ENCODE assay signal across 31 mouse cellular contexts in the genomic region with DNA sequence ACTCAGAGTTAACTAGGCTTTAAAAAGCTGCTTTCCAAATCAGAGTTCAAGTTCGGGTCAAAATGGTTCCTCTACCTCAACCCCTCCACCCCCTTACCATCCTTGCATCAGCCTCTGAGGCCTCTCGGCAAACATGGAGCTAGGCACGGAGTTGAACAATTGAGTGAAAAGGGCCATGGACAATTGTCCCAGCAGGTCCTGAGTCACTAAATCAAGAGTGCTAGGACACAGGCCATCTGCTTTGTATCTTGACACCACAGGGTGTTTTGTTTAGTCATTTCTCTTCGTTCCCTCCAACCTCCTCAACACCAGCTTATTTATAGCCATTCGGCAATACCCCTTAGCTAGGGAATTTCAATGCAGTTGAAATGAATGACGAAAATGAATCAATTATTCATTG. TPM values are rescaled to one million over a fixed set of nuclear protein-coding genes. Genes with fewer than 3 reads are reported as not detected.
A peak's percentile ranks its signal among the peaks of the same experiment; 100 is the strongest.
DNase-seq lines count a peak whose midpoint lies in the region; ATAC-seq lines count a peak whose summit lies in the region.
"Had no signal": no experiment of that assay in that cellular context is flagged by ENCODE, and none has a peak within 500 bp of the region (broad histone marks: within the 10 kb centered on the region; RNA-seq: fewer than 3 reads in every experiment).

No protein-coding gene starts in this region.

- H3K4me2 ChIP-seq in neural tube, embryonic 15.5 days = no peak overlapping the region
- H3K4me2 ChIP-seq in hindbrain, embryonic 12.5 days (replicated peaks) = no peak overlapping the region
- no peak overlapping the region for H3K4me2 ChIP-seq in intestine, embryonic 15.5 days (replicated peaks)
- H3K4me2 ChIP-seq: embryonic facial prominence, embryonic 13.5 days; heart, embryonic 12.5 days; hindbrain, embryonic 14.5 days; limb, embryonic 12.5 days; liver, embryonic 11.5 days; lung, embryonic 15.5 days; midbrain, embryonic 11.5 days; neural tube, embryonic 13.5 days had no signal

- no peak overlapping the region for H3K4me3 ChIP-seq in neural tube, embryonic 15.5 days (replicated peaks)
- no peak overlapping the region for H3K4me3 ChIP-seq in hindbrain, embryonic 12.5 days
- H3K4me3 ChIP-seq in intestine, embryonic 15.5 days (replicated peaks) = no peak overlapping the region
- H3K4me3 ChIP-seq: embryonic facial prominence, embryonic 13.5 days; forebrain, embryonic 10.5 days; heart, adult 2 months; heart, embryonic 12.5 days; layer of hippocampus, adult 2 months; left cerebral cortex, adult 2 months; limb, embryonic 12.5 days; lung, embryonic 15.5 days; neural tube, embryonic 13.5 days had no signal

- peak; percentile 18 for DNase-seq in neural tube, embryonic 10.5 days (ENCODE audit: extremely low spot score, low spot score)
- DNase-seq in cerebellum, adult 8-10 months = peak; percentile 54
- DNase-seq in embryo, embryonic 10.5 days (ENCODE audit: low spot score) = peak; percentile 50
- no peak for DNase-seq in kidney, adult 18-20 months
- DNase-seq: adrenal gland, adult 8-10 months; B cell, adult 2 months; forebrain, postnatal 0 days; heart, adult 2 months; heart, postnatal 4 days; kidney, adult 2 months; kidney, postnatal 36 days; right cerebral cortex, postnatal 14 days; thymus, postnatal 14 days had no signal

- H3K27ac ChIP-seq in neural tube, embryonic 15.5 days (replicated peaks) = no peak overlapping the region
- no peak overlapping the region for H3K27ac ChIP-seq in hindbrain, embryonic 12.5 days
- H3K27ac ChIP-seq in intestine, embryonic 15.5 days = no peak overlapping the region
- H3K27ac ChIP-seq: embryonic facial prominence, embryonic 13.5 days; forebrain, embryonic 10.5 days; heart, adult 2 months; hindbrain, embryonic 14.5 days; layer of hippocampus, adult 2 months; left cerebral cortex, adult 2 months; limb, embryonic 12.5 days; lung, embryonic 15.5 days; neural tube, embryonic 13.5 days had no signal

- H3K36me3 ChIP-seq in neural tube, embryonic 15.5 days = no peaks in the 10 kb centered on the region
- H3K36me3 ChIP-seq in hindbrain, embryonic 12.5 days = no peaks in the 10 kb centered on the region
- no peaks in the 10 kb centered on the region for H3K36me3 ChIP-seq in intestine, embryonic 15.5 days
- H3K36me3 ChIP-seq: embryonic facial prominence, embryonic 13.5 days; forebrain, embryonic 10.5 days; G1E; heart, embryonic 12.5 days; limb, embryonic 12.5 days; lung, embryonic 15.5 days; neural tube, embryonic 13.5 days had no signal

- peaks cover 6% of the 10 kb centered on the region for H3K27me3 ChIP-seq in neural tube, embryonic 15.5 days (replicated peaks)
- peaks cover 6% of the 10 kb centered on the region for H3K27me3 ChIP-seq in hindbrain, embryonic 12.5 days
- no peaks in the 10 kb centered on the region for H3K27me3 ChIP-seq in intestine, embryonic 15.5 days (replicated peaks)
- H3K27me3 ChIP-seq: CH12.LX; heart, embryonic 12.5 days had no signal

- no peak for ATAC-seq in neural tube, embryonic 15.5 days (ENCODE audit: low FRiP score)
- no peak for ATAC-seq in hindbrain, embryonic 12.5 days (ENCODE audit: low FRiP score)
- ATAC-seq in intestine, embryonic 15.5 days = no peak
- ATAC-seq: forebrain, postnatal 0 days; inflammation-experienced regulatory T-cells, adult 6 months; midbrain, embryonic 16.5 days had no signal

- no peak overlapping the region for H3K9ac ChIP-seq in neural tube, embryonic 15.5 days (replicated peaks)
- no peak overlapping the region for H3K9ac ChIP-seq in hindbrain, embryonic 12.5 days
- H3K9ac ChIP-seq in intestine, embryonic 15.5 days = no peak overlapping the region
- H3K9ac ChIP-seq: embryonic facial prominence, embryonic 13.5 days; forebrain, postnatal 0 days; heart, embryonic 12.5 days; hindbrain, embryonic 14.5 days; limb, embryonic 12.5 days; lung, embryonic 15.5 days; neural tube, embryonic 13.5 days had no signal

- WGBS in neural tube, embryonic 15.5 days = 24% methylated on average over 6 of the region's 6 CpGs
- WGBS in hindbrain, embryonic 12.5 days = 46% methylated on average over 6 of the region's 6 CpGs
- WGBS in intestine, embryonic 15.5 days = 79% methylated on average over 6 of the region's 6 CpGs

- H3K9me3 ChIP-seq in neural tube, embryonic 15.5 days (replicated peaks) = no peaks in the 10 kb centered on the region
- H3K9me3 ChIP-seq in hindbrain, embryonic 12.5 days (replicated peaks) = no peaks in the 10 kb centered on the region
- H3K9me3 ChIP-seq in intestine, embryonic 15.5 days = no peaks in the 10 kb centered on the region
- H3K9me3 ChIP-seq: embryonic facial prominence, embryonic 13.5 days; forebrain, embryonic 10.5 days; G1E; heart, embryonic 12.5 days; limb, embryonic 12.5 days; lung, embryonic 15.5 days; neural tube, embryonic 13.5 days had no signal

- peaks cover 10% of the 10 kb centered on the region for H3K4me1 ChIP-seq in neural tube, embryonic 15.5 days
- no peaks in the 10 kb centered on the region; the same call in 1 of the 2 replicates for H3K4me1 ChIP-seq in hindbrain, embryonic 12.5 days
- 0 out of 2 replicates have a peak, but pooled peaks cover 9% of the 10 kb centered on the region for H3K4me1 ChIP-seq in intestine, embryonic 15.5 days (replicated peaks)

RNA-seq across cellular contexts. Expression of gene Jarid2, which starts 59.5 kb away (rescaled TPM):
- polyA plus RNA-seq in neural tube, embryonic 15.5 days (2015; fragmentation: Nextera tagmentation; extraction: Ambion mirVana) = 31.1 and 31.7 TPM in 2 replicates
- 84.6 and 92.4 TPM in 2 replicates for polyA plus RNA-seq in hindbrain, embryonic 12.5 days (2016; fragmentation: Nextera tagmentation; extraction: Ambion mirVana)
- 23.1 and 24.8 TPM in 2 replicates for polyA plus RNA-seq in intestine, embryonic 15.5 days (2015; fragmentation: Nextera tagmentation; extraction: Ambion mirVana)
